Mouse (Mus musculus) large intestine, adult 2 months (tissue): Measurements from ENCODE around the gene 1810010D01Rik. TPM values are rescaled to one million over a fixed set of nuclear protein-coding genes. Genes with fewer than 3 reads are reported as not detected.

Experiments used
- DNase-seq: peaks from one replicate; pipeline ENCODE4 v3.0.0-alpha.2; 2012; ENCODE audit warnings: low read depth, low spot score
- WGBS: fragments of 180-500 bp; shearing (Covaris S2); methylation state at CpG from one replicate; pipeline ENCODE4 v1.1.7; 2018; 5-methylcytosine and 5-hydroxymethylcytosine counted together
- polyA plus RNA-seq: library from polyadenylated mRNA; depleted of rRNA; stranded (reverse); fragments of >200 nt; gene quantifications from 2 replicates; pipeline ENCODE4 v1.2.3, GENCODE M21; 2012; rRNA removed

The 1810010D01Rik gene
- polyA plus RNA-seq, 1 experiment, result 4.9 TPM

DNA sequence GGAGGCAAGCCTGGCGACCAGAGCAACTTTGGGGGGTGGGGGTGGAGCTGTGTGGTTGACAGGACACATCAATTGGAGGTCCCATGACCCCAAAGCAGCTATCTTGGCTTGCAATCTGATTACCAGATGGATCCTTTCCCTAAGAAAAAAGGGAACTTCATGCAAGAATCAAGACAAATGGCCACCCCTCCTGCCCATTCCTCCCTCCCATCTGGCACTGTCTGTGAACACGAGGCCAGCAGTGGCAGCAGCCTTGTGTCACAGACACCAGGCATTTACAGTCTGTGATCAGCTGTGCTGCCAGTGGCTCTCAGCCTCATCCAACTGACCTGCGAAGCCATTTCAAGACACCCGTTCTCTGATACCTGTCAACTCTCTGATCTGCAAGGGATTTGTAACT is 25.5 kb downstream of the 1810010D01Rik start:
- DNase-seq, result no peak

DNA sequence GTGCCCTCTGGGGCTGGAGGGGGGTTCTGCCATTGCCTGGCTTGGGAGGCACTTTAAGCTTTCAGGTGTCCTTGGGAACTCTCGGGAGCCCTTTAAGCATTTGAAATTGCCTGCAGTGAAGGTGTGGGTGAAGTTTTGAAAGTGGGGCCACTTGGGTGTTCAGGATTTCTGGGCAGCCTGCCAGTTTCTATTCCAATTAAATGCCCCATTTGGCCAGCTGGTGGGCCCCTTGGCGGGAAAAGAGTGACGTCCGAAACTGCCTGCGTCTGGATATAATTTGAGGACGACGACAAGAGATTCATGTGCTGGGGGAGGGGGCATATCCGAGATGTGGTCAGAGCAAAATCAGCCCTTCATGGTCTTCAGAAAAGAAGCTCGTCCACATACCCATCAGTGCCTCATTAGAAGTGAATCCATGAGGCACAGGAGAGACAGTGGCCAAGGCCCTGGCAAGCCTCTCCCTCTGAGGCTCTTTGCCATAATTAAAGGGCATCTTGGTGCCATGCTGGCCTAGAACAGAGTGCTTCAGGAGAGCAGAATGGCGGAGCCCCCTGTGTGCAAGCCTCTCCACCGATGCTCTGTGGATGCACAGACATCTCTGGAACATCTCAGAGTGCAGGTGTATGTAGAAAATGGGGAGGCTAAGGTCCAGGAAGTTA is 26.4 kb downstream of the 1810010D01Rik start:
- DNase-seq, result no peak
- WGBS, result 77% methylated on average over 11 of the region's 11 CpGs

More for the DNA sequence above, 25.5 kb downstream of the 1810010D01Rik start:
- 72% methylated on average over 4 of the region's 4 CpGs for WGBS

DNA sequence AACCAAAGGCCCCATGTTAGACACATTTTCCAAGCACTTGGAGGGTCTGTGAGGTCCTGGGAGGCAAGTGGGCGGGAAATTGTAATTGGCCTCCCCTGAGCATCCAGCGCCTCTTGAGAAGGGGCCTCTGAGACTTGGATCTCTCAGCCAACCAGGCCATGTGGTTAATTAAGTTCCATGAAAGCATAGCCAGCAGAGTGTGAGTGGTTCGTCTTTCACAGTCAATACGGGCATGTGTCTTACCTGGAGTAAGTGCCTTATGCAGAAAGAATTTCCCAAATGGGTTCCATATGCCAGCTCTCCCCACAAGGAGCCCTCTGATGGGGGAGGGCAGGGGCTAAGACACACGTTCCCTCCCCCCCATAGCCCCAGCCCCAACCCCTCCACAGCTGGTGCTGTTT is 28.2 kb downstream of the 1810010D01Rik start:
- DNase-seq, result no peak
- 64% methylated on average over 5 of the region's 5 CpGs for WGBS

DNA sequence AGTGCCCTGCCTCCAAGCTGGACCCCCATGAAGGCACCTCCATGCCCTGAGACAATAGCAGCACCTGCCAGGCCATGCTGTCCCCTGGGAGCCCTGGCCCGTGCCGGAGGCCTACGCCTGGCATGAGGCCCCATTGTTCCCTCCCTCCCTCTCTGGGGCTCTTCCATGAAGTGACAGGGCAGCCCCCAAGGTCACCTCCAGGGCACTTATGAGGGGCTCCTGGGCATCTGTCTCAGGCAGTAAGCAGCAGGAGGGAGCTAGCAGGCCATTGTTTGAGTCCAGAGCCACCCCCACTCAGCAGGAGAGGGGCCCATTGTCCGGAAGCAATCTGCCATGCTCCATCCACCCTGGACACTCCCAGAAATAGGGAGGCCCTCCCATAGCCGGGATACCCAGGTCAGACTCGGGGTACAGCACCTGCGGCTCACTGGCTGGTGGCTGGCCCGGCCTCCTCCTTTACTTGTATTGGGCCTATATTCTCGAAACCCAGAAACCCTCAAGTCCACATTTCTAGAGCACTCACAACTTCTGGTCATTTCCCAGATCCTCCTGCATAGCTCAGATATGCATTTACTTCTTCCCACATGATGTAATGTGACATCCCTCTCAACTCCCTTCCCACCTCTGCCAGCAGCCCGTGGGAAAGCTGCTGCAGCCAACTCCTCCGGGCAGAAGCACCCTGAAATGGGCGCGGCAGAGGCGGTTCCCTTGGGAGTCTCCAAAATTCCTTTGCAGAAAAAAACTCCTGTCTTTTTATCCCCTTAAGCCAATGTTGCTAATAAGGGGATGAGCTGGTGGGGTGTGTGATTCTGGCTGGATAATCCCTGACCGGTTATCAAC is 30.9 kb downstream of the 1810010D01Rik start:
- no peak for DNase-seq
- 63% methylated on average over 15 of the region's 15 CpGs for WGBS

DNA sequence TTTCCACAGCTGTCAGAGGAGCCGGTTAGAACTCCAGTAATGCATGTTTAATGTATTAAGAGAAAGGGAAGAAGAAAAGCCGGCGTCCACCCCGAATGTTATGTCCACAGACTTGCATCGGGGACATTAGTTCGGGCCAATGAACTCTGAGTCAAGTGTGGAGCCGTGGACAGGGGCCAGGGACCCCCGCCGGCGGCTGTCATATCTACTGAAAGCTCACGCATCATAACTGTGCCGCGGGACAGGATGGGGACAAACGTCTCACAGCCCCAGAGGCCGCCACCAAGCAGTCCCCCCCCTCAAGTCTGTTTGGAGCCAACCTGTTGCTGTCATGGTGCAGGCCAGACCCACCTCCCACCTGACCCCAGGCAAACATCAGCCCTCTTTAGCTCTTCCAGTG is 34.4 kb downstream of the 1810010D01Rik start:
- DNase-seq, result no peak
- WGBS, result 80% methylated on average over 15 of the region's 15 CpGs

DNA sequence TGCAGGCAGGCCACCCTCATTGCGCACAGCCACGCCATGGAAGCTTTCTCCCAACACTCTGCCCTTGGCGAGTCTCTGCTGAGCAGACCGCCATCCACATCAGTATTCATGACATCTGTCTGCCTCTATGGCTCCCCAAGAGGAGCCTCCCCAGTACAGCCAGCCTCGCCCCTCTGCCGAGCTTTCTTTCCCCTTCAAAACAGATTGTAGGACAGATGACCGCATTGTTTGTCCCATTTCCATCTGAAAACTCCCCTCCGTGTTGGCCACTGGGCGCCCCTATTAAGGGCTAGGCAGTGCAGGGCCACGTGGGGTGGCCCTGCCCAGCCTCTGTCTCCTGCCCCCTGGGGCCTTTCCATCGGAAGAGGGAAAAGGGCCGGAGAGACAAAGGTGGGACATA is 34.8 kb downstream of the 1810010D01Rik start:
- 44% methylated on average over 12 of the region's 12 CpGs for WGBS
- no peak for DNase-seq

DNA sequence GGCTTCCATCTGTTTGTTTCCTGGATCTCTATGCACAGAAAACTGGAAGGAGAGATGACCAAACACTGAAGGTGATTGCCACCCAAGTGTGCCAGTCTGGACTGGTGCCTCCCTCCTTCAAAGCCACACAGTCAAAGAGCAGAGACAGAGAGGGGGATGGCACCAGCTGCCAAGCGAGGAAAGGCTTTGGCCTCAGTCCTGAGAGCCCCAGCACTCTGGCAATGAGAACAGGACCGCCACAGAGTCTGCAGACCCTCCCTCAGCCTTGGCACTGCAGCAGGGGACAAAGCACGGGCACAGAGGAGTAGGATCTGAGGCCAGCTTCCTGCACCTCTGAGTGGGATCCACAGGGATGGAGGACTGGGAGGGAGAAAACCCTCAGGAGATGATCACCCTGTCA is 38.2 kb downstream of the 1810010D01Rik start:
- DNase-seq, result no peak
- 79% methylated on average over 3 of the region's 3 CpGs for WGBS

DNA sequence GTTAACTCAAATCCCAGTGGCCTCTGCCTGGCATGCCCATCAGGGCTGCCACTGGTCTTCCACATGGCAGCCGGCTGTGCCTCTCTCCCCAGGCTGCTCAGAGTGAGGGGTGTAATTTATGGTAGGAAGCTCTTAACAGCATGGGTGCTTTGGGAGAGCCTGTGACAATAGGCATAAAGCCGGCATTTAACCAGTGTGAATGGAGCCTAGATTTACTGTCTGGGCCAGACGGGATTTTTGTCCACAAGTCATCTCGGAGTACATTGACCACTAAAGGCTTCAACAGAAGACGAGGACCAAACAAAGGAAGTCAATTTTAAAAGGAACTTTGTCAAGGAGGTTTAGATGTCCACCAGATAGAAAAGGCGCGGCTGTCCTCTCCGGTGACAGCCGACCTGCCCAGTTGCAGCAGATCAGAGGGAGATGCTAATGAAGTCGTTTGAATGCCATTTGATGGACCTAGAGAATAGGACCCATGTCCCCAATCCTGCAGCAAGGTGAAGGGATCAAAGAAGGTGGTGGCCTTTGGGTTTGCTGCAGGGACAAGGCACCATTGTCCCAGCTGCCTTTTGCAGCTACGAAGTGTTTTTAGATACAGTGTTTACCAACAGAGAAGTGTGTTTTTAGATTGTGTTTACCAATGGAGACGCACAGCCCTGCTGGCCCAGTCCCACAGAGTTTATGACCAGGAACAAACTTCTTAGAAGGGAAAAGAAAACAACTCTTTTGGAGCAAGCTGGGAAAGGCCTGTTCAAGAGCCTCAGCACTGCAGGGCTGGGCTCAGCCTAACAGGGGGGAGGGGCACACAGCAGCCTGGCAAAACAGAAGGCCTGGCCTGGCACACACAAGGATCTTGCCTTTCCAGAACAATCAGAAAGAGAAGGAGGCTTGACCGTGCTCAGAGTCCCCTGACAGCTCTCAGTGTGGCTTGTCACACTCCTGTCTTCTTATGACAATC is 48.4 kb downstream of the 1810010D01Rik start:
- peak; percentile 18 for DNase-seq
- WGBS, result 49% methylated on average over 13 of the region's 13 CpGs

Other genes starting within 250 kb of the 1810010D01Rik start
- 12.6 and 17.1 TPM in 2 replicates for gene Tpcn2, start 75.9 kb upstream of the 1810010D01Rik start, polyA plus RNA-seq
- 19.5 and 22.3 TPM in 2 replicates for gene Mrgprf, start 92.7 kb upstream of the 1810010D01Rik start, polyA plus RNA-seq
- gene Mrgprd, start 106.7 kb upstream of the 1810010D01Rik start, polyA plus RNA-seq, result not detected in 2 replicates